Mouse (Mus musculus) MEL (cell line): ENCODE results near the gene Gfra1. TPM values are rescaled to one million over a fixed set of nuclear protein-coding genes. Genes with fewer than 3 reads are reported as not detected.

Source experiments
- DNase-seq: peaks from one replicate; pipeline ENCODE4 v3.0.0; 2011; ENCODE audit warnings: low read depth, low spot score
- H3K27ac ChIP-seq: 2 replicates; pipeline ENCODE4 v1.5.1; 2012; ENCODE audit warnings: low read depth, mild to moderate bottlenecking, control low read depth, low read length, moderate library complexity; ENCODE audit not compliant: control insufficient read depth
- H3K27me3 ChIP-seq, 2 experiments: fragments of 150-350 bp in 1 of 2; sonication (generic) in 1 of 2; 2 replicates each; pipeline ENCODE4 v1.6.1; 2012; ENCODE audit warnings: low read length in 2 of 2, mild to moderate bottlenecking in 2 of 2, improper control_type of control experiment in 1 of 2, moderate library complexity in 1 of 2; ENCODE audit not compliant: insufficient read depth in 2 of 2, control insufficient read depth in 1 of 2
- H3K36me3 ChIP-seq, 2 experiments: 2 replicates each; pipeline ENCODE4 v1.6.1; 2012 to 2014; ENCODE audit warnings: low read length in 2 of 2, improper control_type of control experiment in 1 of 2, inconsistent platforms in 1 of 2, mild to moderate bottlenecking in 1 of 2; ENCODE audit not compliant: insufficient read depth in 2 of 2, control insufficient read depth in 1 of 2
- H3K4me1 ChIP-seq, 2 experiments: fragments of 150-350 bp in 1 of 2; sonication (generic) in 1 of 2; 2 replicates each; pipeline ENCODE4 v1.6.1; 2012; ENCODE audit warnings: low read length in 2 of 2, improper control_type of control experiment in 1 of 2, mild to moderate bottlenecking in 1 of 2; ENCODE audit not compliant: insufficient read depth in 2 of 2, control insufficient read depth in 1 of 2
- H3K4me3 ChIP-seq, 2 experiments: fragments of 150-350 bp in 1 of 2; sonication (generic) in 1 of 2; 2 replicates each; pipeline ENCODE4 v1.5.1; 2012; ENCODE audit warnings: low read depth in 2 of 2, low read length in 2 of 2, mild to moderate bottlenecking in 2 of 2, moderate library complexity in 2 of 2, control low read depth in 1 of 2, improper control_type of control experiment in 1 of 2; ENCODE audit not compliant: control insufficient read depth in 1 of 2, insufficient read depth in 1 of 2
- H3K79me2 ChIP-seq: 2 replicates; pipeline ENCODE4 v1.6.1; 2012; ENCODE audit warnings: mild to moderate bottlenecking, low read length, moderate library complexity; ENCODE audit not compliant: control insufficient read depth, poor library complexity, insufficient read depth
- H3K9ac ChIP-seq: 2 replicates; pipeline ENCODE4 v1.6.1; 2012; ENCODE audit warnings: low read depth, mild to moderate bottlenecking, control low read depth, low read length, moderate library complexity; ENCODE audit not compliant: control insufficient read depth, poor library complexity, severe bottlenecking
- H3K9me3 ChIP-seq: fragments of 150-350 bp; sonication (generic); replicated peaks from 2 replicates; pipeline ENCODE4 v1.6.1; 2012; ENCODE audit warnings: mild to moderate bottlenecking, low read length, improper control_type of control experiment, moderate library complexity; ENCODE audit not compliant: insufficient read depth
- BHLHE40 ChIP-seq: IDR thresholded peaks from 2 replicates; pipeline ENCODE4 v1.6.1; 2012; ENCODE audit warnings: low read depth, mild to moderate bottlenecking, inconsistent platforms, low read length, improper control_type of control experiment, borderline replicate concordance
- CHD1 ChIP-seq: IDR thresholded peaks from 2 replicates; pipeline ENCODE4 v1.6.1; 2012; ENCODE audit warnings: low read depth, mild to moderate bottlenecking, inconsistent platforms, low read length, improper control_type of control experiment
- CHD2 ChIP-seq: IDR thresholded peaks from 2 replicates; pipeline ENCODE4 v1.6.1; 2011; ENCODE audit warnings: low read length, improper control_type of control experiment
- CTCF ChIP-seq, 3 experiments: IDR thresholded peaks in 2 of 3; conservative IDR thresholded peaks in 1 of 3; 2 replicates each; pipeline ENCODE4 v1.5.1; 2011 to 2012; ENCODE audit warnings: low read length in 3 of 3, low read depth in 2 of 3, mild to moderate bottlenecking in 2 of 3, improper control_type of control experiment in 1 of 3, inconsistent platforms in 1 of 3, mixed read lengths in 1 of 3, moderate library complexity in 1 of 3; ENCODE audit not compliant: control insufficient read depth in 1 of 3, insufficient read depth in 1 of 3, poor library complexity in 1 of 3, severe bottlenecking in 1 of 3
- ELF1 ChIP-seq: IDR thresholded peaks from 2 replicates; pipeline ENCODE4 v1.6.1; 2014; ENCODE audit warnings: low read depth, mild to moderate bottlenecking, inconsistent platforms, low read length, improper control_type of control experiment, moderate library complexity
- EP300 ChIP-seq, 2 experiments: IDR thresholded peaks; 2 replicates each; pipeline ENCODE4 v1.6.1; 2011; ENCODE audit warnings: improper control_type of control experiment in 2 of 2, low read length in 2 of 2, low read depth in 1 of 2, mild to moderate bottlenecking in 1 of 2
- HCFC1 ChIP-seq: IDR thresholded peaks from 2 replicates; pipeline ENCODE4 v1.6.1; 2012; ENCODE audit warnings: low read depth, mild to moderate bottlenecking, inconsistent platforms, low read length, improper control_type of control experiment, moderate library complexity
- JUND ChIP-seq: IDR thresholded peaks from 2 replicates; pipeline ENCODE4 v1.6.1; 2011; ENCODE audit warnings: low read depth, mild to moderate bottlenecking, improper control_type of control experiment, low read length
- KAT2A ChIP-seq: conservative IDR thresholded peaks from 2 replicates; pipeline ENCODE4 v1.6.1; 2012; ENCODE audit warnings: low read depth, low read length, improper control_type of control experiment, inconsistent platforms
- MAFK ChIP-seq: IDR thresholded peaks from 2 replicates; pipeline ENCODE4 v1.6.1; 2011; ENCODE audit warnings: low read depth, mild to moderate bottlenecking, low read length, improper control_type of control experiment, borderline replicate concordance
- MAX ChIP-seq: IDR thresholded peaks from 2 replicates; pipeline ENCODE4 v1.6.1; 2011; ENCODE audit warnings: low read length, improper control_type of control experiment
- MAZ ChIP-seq: IDR thresholded peaks from 2 replicates; pipeline ENCODE4 v1.6.1; 2012; ENCODE audit warnings: low read depth, mild to moderate bottlenecking, inconsistent platforms, low read length, improper control_type of control experiment
- MEF2A ChIP-seq: IDR thresholded peaks from 2 replicates; pipeline ENCODE4 v1.6.1; 2014; ENCODE audit warnings: low read depth, mild to moderate bottlenecking, inconsistent platforms, low read length, improper control_type of control experiment; ENCODE audit not compliant: poor library complexity, insufficient replicate concordance, severe bottlenecking; ENCODE audit errors: extremely low read depth
- MYB ChIP-seq: IDR thresholded peaks from 2 replicates; pipeline ENCODE4 v1.6.1; 2011; ENCODE audit warnings: mild to moderate bottlenecking, low read depth, low read length, improper control_type of control experiment
- MYC ChIP-seq: IDR thresholded peaks from 2 replicates; pipeline ENCODE4 v1.6.1; 2011; ENCODE audit warnings: low read depth, mild to moderate bottlenecking, low read length, improper control_type of control experiment, moderate library complexity
- NRF1 ChIP-seq: IDR thresholded peaks from 2 replicates; pipeline ENCODE4 v1.6.1; 2014; ENCODE audit warnings: low read depth, mild to moderate bottlenecking, inconsistent platforms, low read length, improper control_type of control experiment, moderate library complexity; ENCODE audit not compliant: poor library complexity, insufficient read depth, severe bottlenecking
- POLR2A ChIP-seq, 2 experiments: IDR thresholded peaks; 2 replicates each; pipeline ENCODE4 v1.6.1; 2011 to 2012; ENCODE audit warnings: low read length in 2 of 2, mild to moderate bottlenecking in 2 of 2, control low read depth in 1 of 2, improper control_type of control experiment in 1 of 2, low read depth in 1 of 2, moderate library complexity in 1 of 2; ENCODE audit not compliant: control insufficient read depth in 1 of 2, insufficient read depth in 1 of 2, poor library complexity in 1 of 2
- POLR2AphosphoS5 ChIP-seq: IDR thresholded peaks from 2 replicates; pipeline ENCODE4 v1.6.1; 2012; ENCODE audit warnings: low read depth, borderline replicate concordance, mild to moderate bottlenecking, inconsistent platforms, low read length, moderate library complexity, mixed read lengths
- RCOR1 ChIP-seq: IDR thresholded peaks from 2 replicates; pipeline ENCODE4 v1.6.1; 2012; ENCODE audit warnings: low read depth, mild to moderate bottlenecking, inconsistent platforms, low read length, improper control_type of control experiment
- TAL1 ChIP-seq: IDR thresholded peaks from 2 replicates; pipeline ENCODE4 v1.6.1; 2012; ENCODE audit warnings: mild to moderate bottlenecking, inconsistent platforms, low read length, moderate library complexity, mixed read lengths
- TBP ChIP-seq: IDR thresholded peaks from 2 replicates; pipeline ENCODE4 v1.8.0; 2011; ENCODE audit warnings: low read depth, low read length, improper control_type of control experiment
- USF1 ChIP-seq: IDR thresholded peaks from 2 replicates; pipeline ENCODE4 v1.6.1; 2014; ENCODE audit warnings: low read depth, mild to moderate bottlenecking, inconsistent platforms, low read length, improper control_type of control experiment, moderate library complexity
- ZC3H11A ChIP-seq: IDR thresholded peaks from 2 replicates; pipeline ENCODE4 v1.6.1; 2012; ENCODE audit warnings: low read depth, mild to moderate bottlenecking, inconsistent platforms, low read length, improper control_type of control experiment
- ZKSCAN1 ChIP-seq: IDR thresholded peaks from 2 replicates; pipeline ENCODE4 v1.6.1; 2012; ENCODE audit warnings: low read depth, mild to moderate bottlenecking, inconsistent platforms, low read length, improper control_type of control experiment, moderate library complexity
- ZMIZ1 ChIP-seq: IDR thresholded peaks from 2 replicates; pipeline ENCODE4 v1.6.1; 2012; ENCODE audit warnings: low read depth, mild to moderate bottlenecking, inconsistent platforms, low read length, improper control_type of control experiment, moderate library complexity
- ZNF384 ChIP-seq: IDR thresholded peaks from 2 replicates; pipeline ENCODE4 v1.6.1; 2012; ENCODE audit warnings: low read depth, mild to moderate bottlenecking, inconsistent platforms, low read length, improper control_type of control experiment
- polyA plus RNA-seq, 2 experiments: library from polyadenylated mRNA; stranded (reverse) in 1 of 2; unstranded in 1 of 2; fragments of >175 nt in 1 of 2; fragments of >200 nt in 1 of 2; gene quantifications; 2 replicates each; pipeline versions ENCODE4 v1.2.1 to v1.2.4; 2012; ENCODE audit warnings: low replicate concordance in 2 of 2, low read depth in 1 of 2; ENCODE audit not compliant: insufficient read length in 2 of 2, insufficient read depth in 1 of 2, missing spikeins in 1 of 2
- total RNA-seq: library from RNA; depleted of rRNA; stranded (reverse); fragments of 300-350 nt; gene quantifications from 2 replicates; pipeline ENCODE4 v1.2.3, GENCODE M21; 2012

Gene Gfra1
- total and polyA plus RNA-seq, 3 experiments = not detected

DNA sequence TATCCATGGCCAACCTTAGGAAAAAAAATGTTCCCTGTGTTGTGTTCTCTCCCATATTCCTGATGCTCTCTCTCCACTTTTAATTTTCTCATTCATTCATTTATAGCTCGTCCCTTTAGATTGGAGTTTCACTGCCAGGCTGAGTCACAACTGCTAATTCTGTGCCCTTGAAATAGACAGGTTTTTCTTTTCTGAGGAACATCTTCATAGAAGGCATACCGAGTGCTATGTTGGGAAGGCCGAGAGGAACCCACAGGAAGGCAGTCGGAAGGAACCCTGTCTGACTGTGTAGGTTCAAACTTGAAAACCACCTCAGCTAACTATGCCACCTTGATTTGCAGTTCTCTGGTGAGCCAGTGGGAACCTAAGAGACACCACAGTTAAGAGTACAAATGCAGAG, 81.6 kb downstream of the Gfra1 start:
- Histone ChIP-seq H3K27me3 (no peaks in the 10 kb centered on the region), H3K27ac (no peak overlapping the region), H3K4me3 (no peak overlapping the region), H3K36me3 (no peaks in the 10 kb centered on the region), H3K4me1 (no peaks in the 10 kb centered on the region), H3K9me3 (no peaks in the 10 kb centered on the region), H3K79me2 (no peaks in the 10 kb centered on the region), H3K9ac (no peak overlapping the region)
- no peak for DNase-seq
- no peak for TF ChIP-seq BHLHE40
- no peak for TF ChIP-seq CHD2
- no peak for TF ChIP-seq MYB
- no peak for TF ChIP-seq MAX
- no peak for TF ChIP-seq TBP
- TF ChIP-seq MAFK = no peak
- TF ChIP-seq ELF1 = no peak
- no peak for TF ChIP-seq RCOR1
- TF ChIP-seq ZC3H11A = no peak
- TF ChIP-seq MYC = no peak
- no peak for TF ChIP-seq KAT2A
- no peak for TF ChIP-seq HCFC1

DNA sequence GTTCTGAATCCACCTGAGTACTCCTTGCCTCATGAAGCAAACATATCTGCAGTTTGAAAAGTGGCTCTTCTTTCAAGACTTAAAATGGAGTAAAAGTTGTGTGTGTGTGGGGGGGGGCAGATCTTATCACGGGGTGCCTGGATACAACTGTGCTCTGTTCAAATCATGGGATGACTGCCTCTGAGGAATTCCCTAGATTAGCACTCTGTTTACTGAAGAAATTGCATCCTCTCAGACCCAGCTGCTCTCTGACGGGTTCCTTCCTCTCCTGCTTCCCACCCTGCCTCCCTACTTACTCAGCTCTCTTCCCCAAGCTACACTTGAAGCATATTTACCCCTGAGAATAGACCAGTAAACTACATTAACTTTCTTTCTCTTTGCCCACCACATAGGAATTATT, 87.2 kb downstream of the Gfra1 start:
- Histone ChIP-seq H3K79me2 (no peaks in the 10 kb centered on the region), H3K9ac (no peak overlapping the region), H3K4me3 (no peak overlapping the region), H3K4me1 (no peaks in the 10 kb centered on the region), H3K36me3 (no peaks in the 10 kb centered on the region), H3K27ac (no peak overlapping the region), H3K27me3 (no peaks in the 10 kb centered on the region), H3K9me3 (no peaks in the 10 kb centered on the region)
- TF ChIP-seq MAX = no peak
- no peak for TF ChIP-seq MYB
- TF ChIP-seq ZMIZ1 = no peak
- no peak for TF ChIP-seq KAT2A
- TF ChIP-seq MAZ = no peak
- no peak for TF ChIP-seq JUND
- TF ChIP-seq ZKSCAN1 = no peak
- TF ChIP-seq POLR2AphosphoS5 = no peak
- TF ChIP-seq EP300 (IDR thresholded peaks at IDR 0.05; ENCODE audit: low read depth in 1 of 2, low read length in 2 of 2) = no peak
- no peak for TF ChIP-seq MEF2A
- no peak for TF ChIP-seq HCFC1
- TF ChIP-seq USF1 = no peak
- no peak for TF ChIP-seq ELF1
- no peak for TF ChIP-seq POLR2A (IDR thresholded peaks at IDR 0.05; ENCODE audit: control insufficient read depth in 1 of 2, insufficient read depth in 1 of 2, low read depth in 1 of 2, low read length in 2 of 2, poor library complexity in 1 of 2)
- TF ChIP-seq MAFK = no peak
- TF ChIP-seq NRF1 = no peak
- TF ChIP-seq TAL1 = no peak
- no peak for TF ChIP-seq ZNF384
- TF ChIP-seq CTCF (IDR thresholded peaks at IDR 0.05 in 2 of 3, conservative IDR thresholded peaks at IDR 0.05 in 1 of 3; ENCODE audit: control insufficient read depth in 1 of 3, insufficient read depth in 1 of 3, low read depth in 2 of 3, low read length in 3 of 3, poor library complexity in 1 of 3, severe bottlenecking in 1 of 3) = no peak
- no peak for TF ChIP-seq CHD1
- no peak for DNase-seq
